Mouse (Mus musculus): ENCODE measurements at regions not wholly inside any gene's neighbourhood (a gene's known extent, or its start where the extent isn't known, plus 50 kb on each side); places are given as distances from the start of the nearest gene placed in this dataset.

DNA sequence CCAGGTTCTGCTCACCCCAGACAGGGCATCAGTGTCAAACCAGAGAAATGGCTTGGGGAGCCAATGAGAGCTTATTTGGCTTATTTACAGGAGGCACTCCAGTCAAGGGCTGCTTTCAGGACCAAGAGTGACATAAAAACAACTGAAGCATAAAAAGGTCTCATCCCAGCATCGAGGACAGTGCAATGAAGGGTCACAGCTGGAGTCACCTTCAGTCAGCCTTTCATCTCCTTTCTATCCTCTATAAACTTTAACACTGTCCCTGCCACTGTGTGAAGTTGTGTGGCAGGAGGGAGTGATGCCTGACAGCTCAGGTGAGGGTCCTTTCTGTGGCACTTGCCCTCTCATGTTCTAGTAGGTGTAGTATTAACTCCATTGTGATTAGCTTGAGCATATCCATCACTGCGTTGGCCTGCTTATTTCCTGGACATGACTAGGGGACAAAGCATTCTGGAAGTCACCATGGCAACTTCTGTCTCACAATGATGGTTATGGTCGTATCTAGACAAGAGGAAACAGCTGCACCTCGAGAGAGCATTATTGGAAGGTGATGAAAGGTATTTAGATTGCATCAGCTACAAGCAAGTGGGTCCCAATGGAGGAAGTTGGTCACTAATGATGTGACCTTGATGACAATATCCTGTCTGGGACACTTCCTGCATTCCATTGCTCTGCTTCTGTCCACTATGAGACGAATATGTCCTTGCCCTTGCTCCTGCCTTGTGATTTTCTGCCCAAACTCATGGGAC is 87.8 kb upstream of the Enpp6 start:
- DNase-seq (ENCODE audit: low spot score in 2 of 2), result no peak

DNA sequence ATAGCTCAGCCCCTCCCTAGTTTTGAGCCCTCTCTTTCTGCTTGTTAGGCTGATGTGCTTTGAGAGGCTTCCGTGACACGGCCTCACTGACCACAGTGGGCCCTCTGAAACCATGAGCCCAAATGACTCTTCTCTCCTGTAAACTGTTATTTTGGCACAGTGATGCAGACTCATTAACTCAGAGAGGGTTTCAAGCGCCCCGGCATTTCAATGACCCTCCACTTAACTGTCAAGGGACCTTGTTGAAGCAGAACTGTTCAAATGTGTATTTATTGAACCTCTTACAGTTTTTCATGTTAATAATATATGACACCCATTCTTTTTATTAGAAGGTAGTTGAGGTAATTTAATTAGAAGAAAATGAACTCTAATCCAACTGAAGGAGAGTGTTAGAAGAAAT is 85.9 kb upstream of the Enpp6 start:
- no peak for DNase-seq (ENCODE audit: low spot score in 2 of 2)

DNA sequence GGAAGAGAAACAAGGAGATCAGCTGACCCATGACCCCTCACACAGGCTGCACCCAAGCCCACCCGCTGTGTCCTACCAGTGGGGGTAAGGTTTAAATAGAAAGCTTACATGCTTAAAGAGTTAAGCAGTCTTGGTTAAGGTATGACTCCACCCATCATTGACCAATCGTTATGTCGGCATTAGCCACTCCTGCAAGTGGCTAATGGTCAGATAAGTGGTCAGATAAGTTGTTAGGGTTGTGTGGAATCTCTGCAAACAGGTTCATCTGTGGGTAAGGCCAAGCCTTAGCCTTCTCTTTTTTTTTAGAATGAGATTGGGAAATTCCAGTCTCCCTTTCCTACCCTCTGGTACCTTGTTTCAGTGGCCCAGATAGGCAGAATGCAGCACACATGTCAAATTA is 82.0 kb upstream of the Enpp6 start:
- no peak for DNase-seq (ENCODE audit: low spot score in 2 of 2)

DNA sequence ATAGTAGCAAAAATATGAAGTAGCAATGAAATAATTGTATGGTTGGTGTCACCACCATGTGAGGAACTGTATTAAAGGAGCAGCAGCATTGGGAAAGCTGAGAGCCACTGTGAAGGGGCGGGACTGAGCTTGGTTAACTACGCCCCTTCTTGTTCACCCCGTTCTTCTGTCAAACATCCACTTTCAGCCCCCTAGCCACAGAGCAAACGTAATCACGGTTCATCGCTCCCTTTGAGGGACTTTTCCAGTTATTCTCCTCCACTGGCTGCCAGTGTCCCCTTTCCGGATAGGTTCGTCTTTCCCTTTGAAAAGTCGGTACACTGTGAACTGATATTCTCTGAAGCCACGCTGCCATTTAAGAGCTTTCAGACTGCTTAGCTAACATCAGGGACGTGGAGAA is 79.3 kb upstream of the Enpp6 start:
- DNase-seq (ENCODE audit: low spot score in 2 of 2), result no peak

DNA sequence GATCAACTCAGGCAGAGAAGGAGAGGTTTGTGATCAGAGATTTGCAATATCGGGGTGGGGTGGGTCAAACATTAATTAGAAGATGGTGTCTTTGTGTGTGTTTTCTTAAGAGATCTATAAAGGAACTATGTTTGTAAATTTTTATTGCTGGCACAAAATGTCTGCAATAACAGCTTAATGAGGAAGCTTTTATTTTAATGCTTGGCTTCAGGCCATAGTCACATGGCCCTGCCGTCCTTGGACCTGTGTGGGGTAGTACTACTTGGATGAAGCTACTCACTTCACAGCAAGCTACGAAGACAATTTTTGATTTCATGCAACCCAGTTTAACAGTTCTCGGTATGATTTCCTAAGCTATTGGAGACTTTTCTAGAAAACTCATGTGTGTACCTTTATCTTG is 78.5 kb upstream of the Enpp6 start:
- no peak for DNase-seq (ENCODE audit: low spot score in 2 of 2)

DNA sequence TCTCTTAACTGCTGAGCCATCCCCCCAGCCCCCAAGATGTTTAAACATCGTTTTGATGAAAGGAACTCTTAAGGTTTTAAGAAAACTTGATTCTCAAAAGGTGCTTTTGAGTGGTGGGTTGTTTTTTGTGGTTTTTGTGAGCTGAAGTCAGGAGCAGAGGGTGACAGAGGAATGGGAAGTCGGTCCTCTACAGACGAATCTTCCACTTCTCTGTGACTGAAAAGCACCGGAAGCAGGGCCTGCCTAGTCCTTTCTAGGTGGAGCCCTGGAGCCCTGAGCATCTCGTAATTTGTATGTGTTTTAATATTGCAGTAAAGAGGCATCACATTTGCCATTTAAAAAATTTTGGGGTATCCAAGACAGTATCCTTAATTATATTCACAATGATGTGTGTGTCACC is 72.7 kb upstream of the Enpp6 start:
- no peak for DNase-seq (ENCODE audit: low spot score in 2 of 2)

DNA sequence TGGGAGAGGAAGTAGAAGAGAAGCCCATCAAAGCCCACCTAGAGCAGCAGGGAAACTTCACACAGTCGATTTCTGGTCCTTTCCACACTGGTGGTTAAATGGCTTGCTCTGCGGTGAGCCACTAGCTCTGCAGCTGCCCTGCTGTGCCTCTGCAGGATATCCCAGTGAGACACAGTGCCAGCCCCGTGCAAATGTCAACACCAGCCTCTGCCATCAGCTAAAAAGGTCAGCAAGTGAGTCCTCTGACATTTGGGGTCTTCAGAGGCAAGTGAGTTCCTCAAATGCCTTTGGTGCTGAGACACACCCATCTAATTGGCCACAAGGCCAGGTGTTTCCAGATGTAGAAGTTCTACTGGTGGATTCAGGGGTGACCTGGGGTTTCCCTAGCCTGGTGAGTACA is 66.6 kb upstream of the Enpp6 start:
- DNase-seq (ENCODE audit: low spot score in 2 of 2), result no peak

DNA sequence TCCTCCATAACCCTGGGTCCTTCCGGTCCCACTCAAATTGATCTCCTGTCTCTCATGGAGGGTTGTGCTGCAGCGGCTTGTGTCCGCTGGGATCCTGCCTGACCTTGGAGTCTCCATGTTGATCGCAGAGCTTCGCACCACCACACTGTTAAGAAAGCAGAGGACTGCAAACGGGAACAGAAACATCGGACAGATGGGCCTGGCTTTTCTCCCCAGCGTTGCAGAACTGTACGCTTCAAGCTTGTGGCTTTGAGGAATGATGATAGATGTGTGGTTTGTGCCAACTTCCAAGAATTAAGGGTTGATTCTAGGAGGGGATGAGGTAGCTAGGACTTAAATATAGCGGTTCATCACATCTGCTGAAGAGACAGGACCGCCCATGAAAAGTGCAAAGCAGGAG is 65.6 kb upstream of the Enpp6 start:
- DNase-seq (ENCODE audit: low spot score in 2 of 2), result no peak

DNA sequence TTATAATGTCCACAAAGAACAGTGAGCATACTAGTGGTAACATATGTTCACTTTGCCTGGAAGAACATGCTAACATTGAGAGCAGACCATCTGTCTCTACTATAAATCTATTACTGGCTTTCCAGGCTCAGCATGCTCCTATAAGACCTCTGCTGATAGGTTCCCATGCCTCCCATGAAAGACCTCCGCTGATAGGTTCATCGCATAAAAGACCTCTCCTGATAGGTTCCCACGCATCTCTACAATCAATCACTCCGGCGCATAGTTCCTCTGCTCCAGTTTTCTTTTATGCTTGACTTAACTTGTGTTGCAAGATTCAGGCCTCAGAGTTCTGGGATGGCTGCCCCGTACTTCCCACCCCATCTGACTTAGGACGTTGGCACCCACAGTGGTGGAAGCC is 65.1 kb upstream of the Enpp6 start:
- DNase-seq (ENCODE audit: low spot score in 2 of 2), result peak in 1 of 2 experiments; percentile 43

DNA sequence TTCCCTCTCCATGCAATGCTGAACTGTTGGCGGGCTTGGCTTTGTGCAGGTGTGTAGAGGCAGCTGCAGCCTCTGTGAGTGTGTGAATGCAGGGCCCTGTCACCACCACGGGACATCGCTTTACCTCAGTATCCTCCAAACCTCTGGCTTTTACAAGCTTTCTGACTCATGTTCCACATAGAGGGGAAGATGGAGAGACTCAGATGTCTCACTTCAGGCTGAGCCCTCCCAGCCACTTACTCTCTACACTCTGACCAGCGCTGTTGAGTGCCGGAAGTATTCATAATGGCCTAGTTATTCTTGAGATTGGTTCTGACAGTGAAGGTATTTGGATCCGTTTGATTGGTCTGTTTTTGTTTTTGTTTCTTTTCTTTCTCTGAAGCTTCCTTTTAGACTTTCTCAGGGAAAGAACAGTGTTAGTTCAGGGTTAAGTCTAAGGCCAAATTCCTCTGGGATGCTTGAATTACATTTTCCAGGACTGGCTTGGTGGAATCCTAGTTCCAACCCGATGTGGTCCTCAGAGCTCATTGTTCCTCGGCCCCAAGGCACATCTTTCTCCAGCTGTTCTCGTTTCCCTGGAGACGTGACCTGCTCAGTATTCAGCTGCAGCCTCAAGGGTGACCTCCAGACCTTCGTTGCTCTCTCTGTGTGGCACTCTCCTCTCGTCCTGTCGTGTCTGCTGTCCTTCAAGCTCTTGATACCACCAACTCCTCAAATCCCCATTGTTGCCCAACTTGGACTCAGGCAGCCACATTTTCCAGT is 61.7 kb upstream of the Enpp6 start:
- DNase-seq (ENCODE audit: low spot score in 2 of 2), result no peak

DNA sequence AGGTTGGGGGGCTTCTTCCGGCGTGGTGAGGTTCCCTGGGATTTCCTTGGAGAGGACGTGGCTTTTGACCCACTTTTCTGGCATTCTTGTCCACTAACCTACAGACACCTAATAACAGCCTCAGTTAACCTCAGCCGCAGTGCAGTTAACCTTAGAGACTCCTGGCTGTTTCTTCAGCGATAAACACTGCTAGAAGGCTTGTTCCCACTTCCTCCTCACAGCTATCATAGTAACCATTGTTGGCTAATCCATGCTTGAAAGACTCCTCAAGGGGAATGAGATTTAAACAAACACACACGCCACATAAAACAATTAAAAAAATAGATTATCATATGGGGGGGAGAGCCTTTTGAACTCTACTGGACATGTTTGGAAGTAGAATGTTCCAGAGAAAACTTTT is 58.0 kb upstream of the Enpp6 start:
- no peak for DNase-seq (ENCODE audit: low spot score in 2 of 2)

DNA sequence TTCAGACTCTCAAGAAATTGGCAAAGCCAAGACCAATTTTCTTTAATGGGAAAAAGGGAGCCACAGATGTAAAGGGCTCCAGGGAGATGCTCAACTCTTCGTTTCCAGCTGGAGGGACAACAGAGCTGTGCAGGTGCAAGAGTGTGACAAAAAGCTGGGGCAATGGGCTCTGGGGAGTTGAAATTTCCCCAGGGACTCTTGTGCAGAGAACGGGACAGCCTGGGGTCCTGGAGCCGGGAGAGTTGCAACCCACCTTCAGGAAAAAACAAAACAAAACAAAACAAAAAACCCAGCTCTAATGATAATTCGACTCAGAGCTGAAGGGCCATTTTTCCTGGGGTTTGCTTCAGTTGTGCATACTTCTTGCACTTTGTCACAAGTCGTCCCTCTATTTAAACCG is 57.0 kb upstream of the Enpp6 start:
- DNase-seq (ENCODE audit: low spot score in 2 of 2), result no peak

DNA sequence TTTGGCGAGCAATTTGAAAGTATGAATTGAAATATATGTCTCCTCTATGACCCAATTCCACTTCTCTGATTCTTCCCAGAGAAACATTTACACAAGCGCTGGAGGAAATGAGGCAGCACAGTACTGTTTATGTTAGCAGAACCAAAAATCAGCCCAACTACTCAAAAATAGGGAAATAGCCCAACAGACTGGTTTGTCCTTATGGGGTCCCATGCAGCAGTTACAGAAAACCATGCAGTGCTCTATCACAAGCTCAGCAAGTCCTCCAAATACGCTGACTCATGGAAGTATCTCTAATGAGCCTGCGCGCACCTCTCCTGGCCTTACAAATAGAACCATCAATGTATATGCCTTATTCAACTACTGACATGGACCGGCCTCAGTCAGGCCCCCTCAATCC is 55.4 kb upstream of the Enpp6 start:
- DNase-seq (ENCODE audit: low spot score in 2 of 2), result no peak

DNA sequence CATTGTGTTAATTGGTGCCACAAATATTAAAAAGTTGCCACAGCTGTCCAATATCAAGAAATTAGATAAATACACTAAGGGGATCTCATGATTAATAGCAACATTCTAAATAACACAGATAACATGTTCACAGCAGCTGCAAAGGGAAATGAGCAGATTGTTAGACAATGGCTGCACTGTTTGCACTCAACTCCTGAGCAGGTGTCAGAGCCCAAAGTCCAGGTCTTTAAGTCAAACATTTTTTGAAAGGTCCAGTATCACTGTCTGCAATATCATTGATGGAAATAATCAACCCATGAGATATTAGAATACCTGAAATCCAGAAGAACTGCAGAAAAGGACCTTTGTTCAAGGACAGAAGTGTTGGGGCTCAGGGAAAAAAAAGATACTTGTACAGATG is 53.4 kb upstream of the Enpp6 start:
- no peak for DNase-seq (ENCODE audit: low spot score in 2 of 2)

DNA sequence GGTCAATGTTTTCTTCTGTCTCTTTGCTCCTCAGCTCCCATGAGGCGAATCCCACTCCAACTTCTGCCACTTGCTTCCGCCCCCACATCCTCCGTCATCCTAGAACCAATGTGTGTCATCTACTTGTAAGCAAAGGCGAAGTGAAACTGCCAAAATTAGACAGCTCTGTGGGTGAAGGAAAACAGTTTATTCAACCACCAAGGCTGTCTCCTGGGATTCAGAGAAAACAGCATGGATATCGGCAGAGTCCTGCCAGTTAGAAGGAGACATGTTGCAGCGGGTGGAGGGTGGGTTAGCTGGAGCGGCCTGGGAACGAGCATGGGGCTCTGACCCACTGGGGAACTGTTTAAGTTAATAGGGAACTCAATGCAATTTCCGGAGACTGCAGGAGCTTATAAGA is 52.4 kb upstream of the Enpp6 start:
- peak; percentile 70 to 82 for DNase-seq (ENCODE audit: low spot score in 2 of 2)

DNA sequence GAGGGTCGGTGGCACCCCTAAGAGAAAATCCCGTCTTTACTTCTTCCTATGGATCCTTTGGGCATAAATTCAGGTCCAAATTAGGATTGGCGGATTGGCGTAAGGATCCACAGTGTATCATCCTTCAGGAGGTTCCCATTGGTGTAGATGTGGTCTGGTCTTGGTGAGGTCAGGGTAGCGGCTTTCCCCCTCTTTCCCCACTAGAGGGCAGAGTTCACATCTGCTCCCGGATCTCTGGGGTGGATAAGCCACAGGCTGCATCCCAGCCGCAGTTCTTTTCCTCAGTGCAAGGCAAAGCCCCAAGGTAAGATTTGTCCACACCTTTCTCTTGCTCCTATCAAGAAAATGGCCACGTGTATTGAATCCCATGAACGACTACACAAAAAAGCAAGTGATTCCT is 51.8 kb upstream of the Enpp6 start:
- DNase-seq (ENCODE audit: low spot score in 2 of 2), result peak; percentile 49 to 64

DNA sequence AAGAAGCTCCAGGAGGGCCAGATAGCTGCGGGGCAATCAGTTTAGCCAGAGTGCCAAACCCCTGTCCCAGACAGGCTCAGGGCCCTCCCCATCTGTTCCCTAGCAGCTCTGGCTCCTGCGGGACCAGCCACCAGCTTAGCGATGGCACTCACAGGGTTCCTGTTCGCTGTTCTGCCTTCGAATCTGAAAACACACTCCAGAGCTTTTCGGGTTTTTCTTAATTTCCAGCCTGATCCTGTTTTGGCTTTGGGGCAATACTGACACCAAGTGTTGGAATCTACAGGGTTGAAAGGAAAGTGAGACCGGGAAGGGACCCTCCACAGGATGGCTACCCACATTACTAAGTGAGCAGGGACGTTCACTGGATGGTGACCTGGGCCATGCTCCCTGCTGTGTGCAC is 50.6 kb upstream of the Enpp6 start:
- peak; percentile 34 to 49 for DNase-seq (ENCODE audit: low spot score in 2 of 2)

Measured in right cerebral cortex, postnatal 10 days (tissue).